Mouse (Mus musculus) T-cell, adult 2 months (primary cell): ENCODE data around the gene Them5.

Experiments used
- DNase-seq: peaks from one replicate; pipeline ENCODE4 v3.0.0; 2022; ENCODE audit warnings: low spot score

Them5 gene

DNA sequence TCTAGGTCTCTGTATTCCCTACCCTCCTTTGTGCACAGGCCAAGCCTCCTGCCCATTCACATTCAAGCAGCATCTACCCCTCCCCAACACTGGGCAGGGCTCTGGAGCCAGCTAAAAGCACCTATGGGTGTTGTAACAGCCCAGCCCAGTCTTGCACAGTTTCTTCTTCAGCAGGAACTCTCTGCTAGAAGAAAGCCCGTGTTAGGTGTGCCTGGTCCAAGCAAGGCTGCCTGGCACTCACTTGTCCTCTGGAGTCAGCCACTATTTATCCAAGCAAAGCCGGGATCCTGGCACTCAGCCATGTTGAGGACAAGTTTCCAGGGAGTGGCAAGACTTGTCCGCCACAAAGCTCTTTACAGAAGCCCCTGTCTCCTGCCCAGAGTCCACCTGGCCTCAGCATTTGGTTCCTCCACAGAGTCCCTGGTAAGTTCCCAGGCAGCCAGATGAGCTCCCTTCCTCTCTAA is at the start of gene Them5:
TSS of gene Them5 (plus strand) at position 141 of the 464 bp plus-strand sequence.
- DNase-seq: no peak

- DNase-seq: no peak
Observed at GRCm38 (mm10) chr3:94305457-94305856, 36.4 kb upstream of the Them5 start.

GRCm38 (mm10) chr3:94306975-94307374 is 34.9 kb upstream of the Them5 start:
- DNase-seq: no peak

DNA sequence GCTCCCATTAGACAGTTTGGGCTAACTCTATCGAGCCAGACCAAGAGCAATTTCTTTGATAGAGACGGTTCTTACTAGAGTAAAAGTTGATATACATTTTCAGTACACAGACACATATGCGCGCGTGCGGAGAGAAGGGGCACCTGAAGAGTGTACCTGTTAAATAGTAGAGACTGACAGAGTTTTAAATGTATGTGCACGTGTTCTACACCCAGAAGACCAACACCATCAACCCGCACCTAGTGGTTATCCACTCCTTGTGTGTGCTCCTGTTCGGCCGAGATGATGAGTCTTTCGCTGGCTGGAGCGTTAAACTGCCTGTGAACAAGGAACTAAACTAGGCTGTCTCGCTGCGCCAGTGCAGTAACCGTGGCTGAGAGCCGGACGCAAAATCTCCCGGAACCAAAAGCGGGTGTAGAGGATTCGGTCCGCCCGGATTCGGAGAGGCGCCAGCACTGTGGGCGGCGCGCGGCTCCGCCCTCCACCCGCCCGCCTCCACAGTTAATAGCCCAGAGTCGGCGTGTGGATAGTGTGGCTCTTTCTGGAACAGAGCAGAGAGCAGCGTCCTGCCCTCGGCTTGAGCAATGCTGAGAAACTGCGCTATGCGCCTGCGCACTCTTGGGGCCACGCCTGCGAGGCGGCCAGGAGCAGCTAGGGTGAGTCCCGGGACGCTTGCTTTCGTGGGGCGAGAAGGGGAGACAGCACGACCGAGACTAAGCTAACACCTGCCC is 32.1 kb upstream of the Them5 start, which contains the start of gene Them4:
TSS of gene Them4 (plus strand) at position 457 of the 731 bp plus-strand sequence.
- peak; percentile 87 for DNase-seq

DNA sequence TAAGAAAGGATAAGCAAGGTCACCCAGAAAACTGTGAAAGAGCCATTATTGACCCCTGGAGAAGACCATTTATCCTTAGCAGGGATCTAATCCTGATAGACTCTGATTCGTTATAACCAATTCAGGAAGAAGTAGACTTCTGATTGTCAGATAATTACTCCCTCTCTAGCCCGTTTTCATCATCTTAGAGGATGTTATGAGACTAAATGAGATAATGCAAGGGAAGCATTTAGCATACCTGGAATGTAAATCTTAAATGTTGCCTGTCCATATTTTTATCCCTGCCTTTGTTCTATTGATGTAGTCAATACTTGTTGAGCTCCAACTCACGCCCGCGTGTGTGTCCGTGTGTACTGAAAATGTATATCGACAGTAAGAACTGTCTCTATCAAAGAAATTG is 31.4 kb upstream of the Them5 start:
- no peak for DNase-seq

DNA sequence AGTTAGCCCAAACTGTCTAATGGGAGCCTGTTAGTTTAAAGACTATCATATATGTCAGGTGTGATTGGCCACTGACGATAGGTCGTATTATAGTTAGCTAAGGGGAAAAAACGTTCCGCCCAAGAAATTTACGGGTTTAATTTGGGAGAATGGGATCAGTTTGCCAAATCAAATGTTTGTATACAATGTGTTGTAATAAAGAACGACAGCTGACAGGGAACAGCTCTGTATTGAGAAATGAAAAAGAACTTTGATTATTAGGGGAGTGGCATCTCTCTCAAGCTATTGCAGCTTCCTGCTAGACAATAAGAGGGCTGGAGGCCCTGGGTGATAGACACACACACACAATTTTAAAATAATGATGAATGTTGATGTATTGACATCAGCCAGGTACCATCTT is 31.0 kb upstream of the Them5 start:
- no peak for DNase-seq

GRCm38 (mm10) chr3:94311376-94311775 is 30.5 kb upstream of the Them5 start:
- DNase-seq: no peak

GRCm38 (mm10) chr3:94328681-94329080 is 13.2 kb upstream of the Them5 start:
- no peak for DNase-seq

GRCm38 (mm10) chr3:94334442-94334841 is 7.5 kb upstream of the Them5 start:
- no peak for DNase-seq

DNA sequence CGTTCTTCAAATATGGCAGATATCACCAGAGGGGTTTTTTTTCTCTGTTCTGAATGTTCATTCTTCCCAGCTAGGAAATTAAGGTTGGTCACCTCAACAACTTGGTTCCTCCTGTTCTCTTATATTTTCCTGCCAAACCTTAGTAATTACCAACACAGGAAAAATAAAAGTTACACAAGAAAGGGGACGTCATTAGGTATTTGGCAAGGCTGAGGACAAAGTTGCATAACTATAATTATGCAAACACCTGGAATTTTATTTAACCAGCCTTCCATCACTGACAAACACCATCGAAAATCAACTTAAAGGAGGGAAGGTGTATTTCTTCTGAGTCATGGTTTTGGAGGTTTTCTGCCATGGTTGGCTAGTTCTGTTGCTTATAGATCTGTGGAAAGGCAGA is 3.4 kb upstream of the Them5 start:
- no peak for DNase-seq

DNA sequence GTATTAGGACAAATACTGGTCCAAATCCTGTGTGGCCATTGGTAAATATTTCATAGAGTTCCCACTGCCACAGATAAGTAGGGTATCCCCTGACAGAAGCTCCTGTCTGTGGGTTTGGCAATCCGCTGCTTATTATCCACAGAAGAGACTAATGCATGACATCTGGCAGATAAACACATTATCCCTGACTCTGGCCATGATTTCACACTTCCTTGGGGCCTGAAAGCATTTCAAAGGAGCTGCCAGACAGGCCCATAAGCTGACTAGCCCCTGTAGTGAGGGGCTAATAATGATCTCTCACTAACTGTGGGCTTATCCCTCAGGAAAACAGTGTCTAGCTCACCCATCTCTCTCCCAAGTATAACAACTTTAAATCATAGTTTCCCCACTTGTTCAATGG is 653 bp downstream of the Them5 start:
- DNase-seq: no peak

DNA sequence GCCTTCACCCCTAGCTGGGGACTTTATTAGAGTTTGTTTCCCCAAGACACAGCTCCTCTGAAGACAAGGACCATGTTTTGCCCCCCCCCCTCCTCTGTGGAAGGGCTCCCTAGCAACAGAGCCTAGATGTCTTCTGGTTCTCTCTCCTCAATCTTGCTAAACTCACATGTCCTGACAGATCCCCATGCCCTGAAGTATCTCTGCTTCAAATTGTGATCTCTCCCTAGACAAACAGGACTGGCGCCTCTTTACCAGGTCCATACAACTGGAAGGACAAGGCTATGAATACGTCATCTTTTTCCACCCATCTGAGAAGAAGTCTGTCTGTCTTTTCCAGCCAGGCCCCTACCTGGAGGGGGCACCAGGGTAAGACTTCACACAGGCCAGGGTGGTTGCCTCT is 2.3 kb downstream of the Them5 start:
- no peak for DNase-seq

GRCm38 (mm10) chr3:94344897-94345296 is 3.0 kb downstream of the Them5 start:
- DNase-seq: no peak

GRCm38 (mm10) chr3:94348146-94348545 is 6.2 kb downstream of the Them5 start:
- DNase-seq: no peak

DNA sequence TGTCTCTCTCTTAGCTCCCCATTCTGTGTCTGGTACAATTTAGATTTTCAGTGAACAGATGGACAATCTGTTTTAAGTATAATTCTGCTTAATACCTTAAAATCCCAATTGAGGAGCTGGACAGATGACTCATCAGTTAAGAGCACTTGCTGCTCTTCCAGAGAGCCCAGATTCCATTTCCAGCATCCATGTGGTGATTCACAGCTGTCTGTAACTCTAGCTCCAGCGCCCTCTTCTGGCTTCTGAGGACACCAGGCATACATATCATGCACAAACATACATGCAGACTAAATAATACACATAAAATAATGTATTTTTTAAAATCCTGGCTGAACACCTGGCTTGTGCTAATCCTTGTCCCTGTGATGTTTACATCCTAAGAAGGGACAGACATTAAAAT is 18.9 kb downstream of the Them5 start:
- DNase-seq: no peak

GRCm38 (mm10) chr3:94362138-94362537 is 20.2 kb downstream of the Them5 start, which contains the start of gene C2cd4d:
Gene C2cd4d, plus strand, starts transcription at chr3:94362438.
- DNase-seq: no peak

- no peak for DNase-seq
Observed at GRCm38 (mm10) chr3:94363291-94364153, 21.6 kb downstream of the Them5 start.

DNA sequence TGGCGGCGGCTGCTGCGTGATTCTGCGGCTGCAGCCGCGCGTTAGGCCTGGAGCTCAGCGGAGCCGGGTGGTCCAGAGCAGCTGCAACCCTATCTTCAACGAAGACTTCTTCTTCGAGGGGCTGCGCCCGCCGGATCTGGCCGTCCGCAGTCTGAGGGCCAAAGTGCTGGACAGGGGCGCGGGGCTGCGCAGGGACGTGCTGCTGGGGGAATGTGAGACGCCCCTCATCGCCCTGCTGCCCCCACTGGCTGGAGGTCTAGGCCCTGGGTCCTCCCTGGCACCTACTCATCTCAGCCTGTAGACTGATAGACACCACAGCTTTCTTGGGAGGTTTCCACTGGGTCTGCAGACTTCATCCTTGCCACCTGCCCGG is 22.2 kb downstream of the Them5 start:
- no peak for DNase-seq

DNA sequence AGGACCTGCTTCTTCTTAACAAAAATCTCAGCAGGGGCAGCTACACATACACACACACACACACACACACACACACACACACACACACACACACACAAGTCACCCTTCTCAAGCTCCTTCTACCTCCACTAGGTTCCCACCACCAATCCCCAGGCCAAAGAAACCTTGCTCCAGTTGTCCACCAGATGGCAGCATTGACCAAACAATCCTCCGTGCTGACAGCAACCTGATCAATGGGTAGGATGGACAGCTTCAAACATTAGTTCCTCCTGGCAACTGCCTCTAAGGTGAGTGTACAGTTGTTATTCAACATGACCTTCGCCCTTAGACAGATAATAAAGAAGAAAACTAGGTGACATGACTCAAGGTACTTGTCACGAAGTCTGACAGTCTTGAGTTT is 24.9 kb downstream of the Them5 start:
- DNase-seq: peak; percentile 78

GRCm38 (mm10) chr3:94367511-94367910 is 25.6 kb downstream of the Them5 start:
- DNase-seq: no peak

GRCm38 (mm10) chr3:94368631-94369030 is 26.7 kb downstream of the Them5 start:
- DNase-seq: no peak

- no peak for DNase-seq
Observed at GRCm38 (mm10) chr3:94369709-94370108, 27.8 kb downstream of the Them5 start.

- no peak for DNase-seq
Observed at GRCm38 (mm10) chr3:94371637-94372036, 29.7 kb downstream of the Them5 start.
